Mouse (Mus musculus) neural tube, embryonic 15.5 days (tissue): Measurements from ENCODE around the gene Sh3bgrl2. TPM values are rescaled to one million over a fixed set of nuclear protein-coding genes. Genes with fewer than 3 reads are reported as not detected.
A peak's percentile ranks its signal among the peaks of the same experiment; 100 is the strongest.

Experiments used
- ATAC-seq: fragments of 200-750 bp; cut with Nextera tagmentation; 2 replicates; pipeline ENCODE4 v1.8.0; 2017; ENCODE audit warnings: mild to moderate bottlenecking, moderate TSS enrichment, moderate library complexity; ENCODE audit not compliant: low FRiP score
- H3K27ac ChIP-seq: fragments of 300-500 bp; sonication (generic); replicated peaks from 2 replicates; pipeline ENCODE4 v1.5.1; 2015; ENCODE audit warnings: mild to moderate bottlenecking, inconsistent platforms
- H3K27me3 ChIP-seq: fragments of 300-500 bp; sonication (generic); replicated peaks from 2 replicates; pipeline ENCODE4 v1.6.1; 2015; ENCODE audit warnings: inconsistent platforms
- H3K36me3 ChIP-seq: fragments of 300-500 bp; sonication (generic); 2 replicates; pipeline ENCODE4 v1.6.1; 2015; ENCODE audit warnings: inconsistent platforms
- H3K4me1 ChIP-seq: fragments of 300-500 bp; sonication (generic); 2 replicates; pipeline ENCODE4 v1.6.1; 2015; ENCODE audit warnings: inconsistent platforms
- H3K4me2 ChIP-seq: fragments of 300-500 bp; sonication (generic); 2 replicates; pipeline ENCODE4 v1.6.1; 2015; ENCODE audit warnings: inconsistent platforms, mild to moderate bottlenecking, moderate library complexity
- H3K4me3 ChIP-seq: fragments of 300-500 bp; sonication (generic); replicated peaks from 2 replicates; pipeline ENCODE4 v1.5.1; 2015; ENCODE audit warnings: mild to moderate bottlenecking, inconsistent platforms
- H3K9ac ChIP-seq: fragments of 300-500 bp; sonication (generic); replicated peaks from 2 replicates; pipeline ENCODE4 v1.6.1; 2015; ENCODE audit warnings: mild to moderate bottlenecking, inconsistent platforms
- H3K9me3 ChIP-seq: fragments of 300-500 bp; sonication (generic); replicated peaks from 2 replicates; pipeline ENCODE4 v1.6.1; 2016; ENCODE audit warnings: inconsistent platforms
- WGBS: fragments of 180-500 bp; shearing (Covaris S2); methylation state at CpG from one replicate; pipeline ENCODE4 v1.1.7; 2015; ENCODE audit warnings: mixed read lengths; 5-methylcytosine and 5-hydroxymethylcytosine counted together
- polyA plus RNA-seq: library from polyadenylated mRNA; unstranded; fragments of >200 nt; fragmentation: Nextera tagmentation; extraction: Ambion mirVana; gene quantifications from 2 replicates; pipeline ENCODE4 v1.2.1, GENCODE M21; 2015

Gene Sh3bgrl2
- polyA plus RNA-seq, 1 experiment from 2014 or later: 8.3 TPM

- no peak overlapping the region for H3K4me3 ChIP-seq
- H3K27me3 ChIP-seq: no peaks in the 10 kb centered on the region
- no peak for ATAC-seq
- no peaks in the 10 kb centered on the region for H3K9me3 ChIP-seq
- no peak overlapping the region for H3K27ac ChIP-seq
- H3K36me3 ChIP-seq: no peaks in the 10 kb centered on the region
- H3K4me2 ChIP-seq: no peak overlapping the region
- H3K9ac ChIP-seq: no peak overlapping the region
- 65% methylated on average over 16 of the region's 16 CpGs for WGBS
- 0 out of 2 replicates have a peak, but pooled peaks cover 3% of the 10 kb centered on the region for H3K4me1 ChIP-seq
These were observed 15.9 kb downstream of the Sh3bgrl2 start for GRCm38 (mm10) chr9:83563808-83564549.

- 73% methylated on average over 13 of the region's 13 CpGs for WGBS
- no peak overlapping the region for H3K4me2 ChIP-seq
- H3K36me3 ChIP-seq: no peaks in the 10 kb centered on the region
- H3K4me3 ChIP-seq: no peak overlapping the region
- H3K4me1 ChIP-seq: 0 out of 2 replicates have a peak, but pooled peaks cover 3% of the 10 kb centered on the region
- peak; percentile 40; the same call in 1 of the 2 replicates for ATAC-seq
- no peaks in the 10 kb centered on the region for H3K27me3 ChIP-seq
- H3K9ac ChIP-seq: no peak overlapping the region
- no peak overlapping the region for H3K27ac ChIP-seq
- no peaks in the 10 kb centered on the region for H3K9me3 ChIP-seq
These were observed 17.0 kb downstream of the Sh3bgrl2 start for GRCm38 (mm10) chr9:83564934-83565652.

- Histone ChIP-seq H3K4me2 (no peak overlapping the region), H3K27ac (no peak overlapping the region), H3K4me1 (0 out of 2 replicates have a peak, but pooled peaks cover 3% of the 10 kb centered on the region), H3K9me3 (no peaks in the 10 kb centered on the region), H3K27me3 (no peaks in the 10 kb centered on the region), H3K9ac (no peak overlapping the region), H3K4me3 (no peak overlapping the region), H3K36me3 (no peaks in the 10 kb centered on the region)
- ATAC-seq: 0 out of 2 replicates have a peak, but pooled peaks have one; percentile 40
- 84% methylated on average over 6 of the region's 6 CpGs for WGBS
These were observed 18.0 kb downstream of the Sh3bgrl2 start for GRCm38 (mm10) chr9:83566141-83566540.

GRCm38 (mm10) chr9:83568125-83568524 lies 20.0 kb downstream of the Sh3bgrl2 start:
- WGBS: 95% methylated on average over 5 of the region's 5 CpGs
- Histone ChIP-seq H3K4me3 (no peak overlapping the region), H3K9ac (no peak overlapping the region), H3K27me3 (no peaks in the 10 kb centered on the region), H3K9me3 (no peaks in the 10 kb centered on the region), H3K27ac (no peak overlapping the region), H3K4me1 (0 out of 2 replicates have a peak, but pooled peaks cover 5% of the 10 kb centered on the region), H3K36me3 (no peaks in the 10 kb centered on the region), H3K4me2 (no peak overlapping the region)
- no peak for ATAC-seq

- no peak for ATAC-seq
- Histone ChIP-seq H3K4me2 (no peak overlapping the region), H3K9ac (no peak overlapping the region), H3K9me3 (no peaks in the 10 kb centered on the region), H3K27me3 (no peaks in the 10 kb centered on the region), H3K36me3 (no peaks in the 10 kb centered on the region), H3K4me3 (no peak overlapping the region), H3K27ac (no peak overlapping the region), H3K4me1 (0 out of 2 replicates have a peak, but pooled peaks cover 3% of the 10 kb centered on the region)
- 77% methylated on average over 3 of the region's 3 CpGs for WGBS
These were observed 20.8 kb downstream of the Sh3bgrl2 start for GRCm38 (mm10) chr9:83568937-83569336.

GRCm38 (mm10) chr9:83569898-83570297 lies 21.8 kb downstream of the Sh3bgrl2 start:
- 76% methylated on average over 7 of the region's 7 CpGs for WGBS
- Histone ChIP-seq H3K4me2 (no peak overlapping the region), H3K36me3 (no peaks in the 10 kb centered on the region), H3K9me3 (no peaks in the 10 kb centered on the region), H3K27ac (no peak overlapping the region), H3K27me3 (no peaks in the 10 kb centered on the region), H3K4me3 (no peak overlapping the region), H3K4me1 (0 out of 2 replicates have a peak, but pooled peaks cover 2% of the 10 kb centered on the region), H3K9ac (no peak overlapping the region)
- no peak for ATAC-seq

GRCm38 (mm10) chr9:83571315-83571714 lies 23.2 kb downstream of the Sh3bgrl2 start:
- Histone ChIP-seq H3K27me3 (no peaks in the 10 kb centered on the region), H3K4me2 (no peak overlapping the region), H3K4me3 (no peak overlapping the region), H3K4me1 (0 out of 2 replicates have a peak, but pooled peaks cover 5% of the 10 kb centered on the region), H3K36me3 (no peaks in the 10 kb centered on the region), H3K9me3 (no peaks in the 10 kb centered on the region), H3K9ac (no peak overlapping the region), H3K27ac (no peak overlapping the region)
- no peak for ATAC-seq
- WGBS: 45% methylated on average over 3 of the region's 3 CpGs

- H3K4me2 ChIP-seq: no peak overlapping the region
- no peak overlapping the region for H3K27ac ChIP-seq
- H3K9me3 ChIP-seq: no peaks in the 10 kb centered on the region
- WGBS: 91% methylated on average over 2 of the region's 2 CpGs
- H3K9ac ChIP-seq: no peak overlapping the region
- no peaks in the 10 kb centered on the region for H3K36me3 ChIP-seq
- H3K27me3 ChIP-seq: no peaks in the 10 kb centered on the region
- no peak for ATAC-seq
- no peak overlapping the region for H3K4me3 ChIP-seq
- H3K4me1 ChIP-seq: peaks cover 9% of the 10 kb centered on the region; the same call in 1 of the 2 replicates
These were observed 24.2 kb downstream of the Sh3bgrl2 start for GRCm38 (mm10) chr9:83572326-83572725.

GRCm38 (mm10) chr9:83572870-83573269 lies 24.7 kb downstream of the Sh3bgrl2 start:
- H3K9ac ChIP-seq: no peak overlapping the region
- H3K27ac ChIP-seq: no peak overlapping the region
- H3K36me3 ChIP-seq: no peaks in the 10 kb centered on the region
- peaks cover 12% of the 10 kb centered on the region; the same call in 1 of the 2 replicates for H3K4me1 ChIP-seq
- no peak overlapping the region for H3K4me3 ChIP-seq
- H3K4me2 ChIP-seq: no peak overlapping the region
- WGBS: 64% methylated on average over 2 of the region's 2 CpGs
- H3K27me3 ChIP-seq: no peaks in the 10 kb centered on the region
- ATAC-seq: no peak
- H3K9me3 ChIP-seq: no peaks in the 10 kb centered on the region

GRCm38 (mm10) chr9:83573588-83573987 lies 25.5 kb downstream of the Sh3bgrl2 start:
- no peak for ATAC-seq
- Histone ChIP-seq H3K4me3 (no peak overlapping the region), H3K9ac (no peak overlapping the region), H3K36me3 (no peaks in the 10 kb centered on the region), H3K27ac (no peak overlapping the region), H3K27me3 (no peaks in the 10 kb centered on the region), H3K9me3 (no peaks in the 10 kb centered on the region), H3K4me2 (no peak overlapping the region), H3K4me1 (peaks cover 12% of the 10 kb centered on the region; the same call in 1 of the 2 replicates)
- 82% methylated on average over 2 of the region's 2 CpGs for WGBS

GRCm38 (mm10) chr9:83575403-83575802 lies 27.3 kb downstream of the Sh3bgrl2 start:
- WGBS: 92% methylated on average over 4 of the region's 4 CpGs
- Histone ChIP-seq H3K36me3 (no peaks in the 10 kb centered on the region), H3K4me1 (peaks cover 12% of the 10 kb centered on the region; the same call in 1 of the 2 replicates), H3K4me3 (no peak overlapping the region), H3K27me3 (no peaks in the 10 kb centered on the region), H3K27ac (no peak overlapping the region), H3K4me2 (no peak overlapping the region), H3K9ac (no peak overlapping the region), H3K9me3 (no peaks in the 10 kb centered on the region)
- ATAC-seq: no peak
